Mouse (Mus musculus): ENCODE data around the gene Mfge8.

Gene Mfge8

GRCm38 (mm10) chr7:79130385-79130784 is 18.5 kb downstream of the Mfge8 start:
- no peak for DNase-seq (ENCODE audit: inconsistent ontology term)

- DNase-seq (ENCODE audit: inconsistent ontology term): no peak
These were observed 19.0 kb downstream of the Mfge8 start for GRCm38 (mm10) chr7:79129883-79130282.

GRCm38 (mm10) chr7:79123465-79123864 is 25.4 kb downstream of the Mfge8 start:
- no peak for DNase-seq (ENCODE audit: inconsistent ontology term)

DNA sequence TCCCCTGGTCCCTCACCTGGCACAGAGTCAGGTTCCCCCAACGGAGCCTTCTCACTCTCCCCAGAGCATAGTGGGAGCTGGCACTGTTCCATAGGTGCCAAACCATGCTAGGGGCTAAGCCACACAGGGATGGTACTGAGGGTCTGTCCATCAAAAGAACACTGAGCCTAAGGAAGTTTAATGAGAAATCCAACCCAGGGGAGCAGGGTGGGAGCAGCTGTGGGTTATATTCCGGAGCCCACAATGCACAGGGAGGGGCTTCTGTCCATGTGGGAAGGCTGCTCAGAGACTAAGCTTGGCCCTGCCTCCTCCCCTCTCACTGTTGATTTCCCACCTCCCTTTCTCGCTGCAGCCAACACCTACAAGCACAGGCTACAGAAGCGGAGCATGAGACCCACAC is 35.0 kb downstream of the Mfge8 start:
- no peak for DNase-seq (ENCODE audit: inconsistent ontology term)

GRCm38 (mm10) chr7:79096492-79096891 is 52.4 kb downstream of the Mfge8 start:
- no peak for DNase-seq (ENCODE audit: inconsistent ontology term)

DNA sequence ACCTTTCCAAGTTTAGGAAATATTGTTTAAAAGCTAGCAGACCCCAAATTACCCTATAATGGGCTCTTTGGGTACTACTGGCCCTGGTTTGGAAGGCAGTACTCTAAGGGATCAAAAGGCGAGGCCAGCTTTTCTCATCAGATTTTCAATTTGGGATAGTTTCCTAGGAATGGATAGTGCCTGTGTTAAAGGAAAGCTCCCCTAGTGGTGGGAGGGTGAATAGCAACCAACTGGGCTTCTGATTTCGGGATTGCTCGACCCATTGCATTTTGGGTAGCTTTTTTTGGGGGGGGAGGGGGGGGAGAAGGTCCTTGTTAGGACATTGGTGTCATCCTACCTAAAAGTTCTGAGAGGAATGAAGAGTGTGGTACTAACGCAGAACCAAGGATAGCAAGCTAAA is 59.7 kb downstream of the Mfge8 start:
- no peak for DNase-seq (ENCODE audit: inconsistent ontology term)

Measured in Muller cell, postnatal 12 days (primary cell).